Mouse (Mus musculus) heart, postnatal 25 days (tissue): ENCODE results near the gene Dmxl2. TPM values are rescaled to one million over a fixed set of nuclear protein-coding genes. Genes with fewer than 3 reads are reported as not detected.

ENCODE experiments used
- DNase-seq: peaks from one replicate; pipeline ENCODE4 v3.0.0; 2022; ENCODE audit warnings: low spot score
- intact Hi-C: fragments of 180-260 bp; cut with DNase I; formaldehyde crosslinking; loops from one replicate; pipeline ENCODE4 v1.15.1; 2025
- total RNA-seq, 2 experiments: library from RNA; stranded (reverse); gene quantifications; 2 replicates each; pipeline ENCODE4 v1.2.3; 2021

Gene Dmxl2
- 10 to 100 TPM; 18.5 to 20.0 TPM for total RNA-seq

- peak; percentile 83 for DNase-seq
- intact Hi-C loops: loop anchor here (5.0 kb wide), 1 partner anchor 86 kb away; the partner anchor contains the start of gene Idh3a
Measured at GRCm38 (mm10) chr9:54501453-54502110, at the start of gene Dmxl2. Gene Dmxl2 (minus strand): TSS chr9:54501626.

GRCm38 (mm10) chr9:54549433-54549832 is 48.0 kb upstream of the Dmxl2 start:
- no peak for DNase-seq
- intact Hi-C loops: loop anchor here (2.0 kb wide), 1 partner anchor 111 kb away; no protein-coding TSS in a partner anchor

- intact Hi-C loops: no loop called here
- no peak for DNase-seq
Measured at GRCm38 (mm10) chr9:54547536-54547935, 46.1 kb upstream of the Dmxl2 start.

GRCm38 (mm10) chr9:54544954-54545315 is 43.5 kb upstream of the Dmxl2 start:
- intact Hi-C loops: no loop called here
- no peak for DNase-seq

- intact Hi-C loops: no loop called here
- no peak for DNase-seq
Measured at GRCm38 (mm10) chr9:54544212-54544953, 43.0 kb upstream of the Dmxl2 start.

- DNase-seq: no peak
- intact Hi-C loops: no loop called here
Measured at GRCm38 (mm10) chr9:54540801-54541200, 39.4 kb upstream of the Dmxl2 start.

GRCm38 (mm10) chr9:54538684-54539083 is 37.3 kb upstream of the Dmxl2 start, which contains the start of gene Sh2d7:
Gene Sh2d7 (plus strand): TSS chr9:54538984.
- intact Hi-C loops: no loop called here
- no peak for DNase-seq

GRCm38 (mm10) chr9:54538244-54538643 is 36.8 kb upstream of the Dmxl2 start:
- DNase-seq: no peak
- intact Hi-C loops: no loop called here

GRCm38 (mm10) chr9:54537480-54537879 is 36.1 kb upstream of the Dmxl2 start:
- intact Hi-C loops: no loop called here

GRCm38 (mm10) chr9:54537030-54537429 is 35.6 kb upstream of the Dmxl2 start:
- intact Hi-C loops: no loop called here

More at GRCm38 (mm10) chr9:54537480-54537879, 36.1 kb upstream of the Dmxl2 start:
- DNase-seq: no peak

GRCm38 (mm10) chr9:54536236-54536635 is 34.8 kb upstream of the Dmxl2 start:
- intact Hi-C loops: no loop called here

More at GRCm38 (mm10) chr9:54537030-54537429, 35.6 kb upstream of the Dmxl2 start:
- no peak for DNase-seq

GRCm38 (mm10) chr9:54533975-54534374 is 32.5 kb upstream of the Dmxl2 start:
- intact Hi-C loops: no loop called here
- DNase-seq: no peak

More at GRCm38 (mm10) chr9:54536236-54536635, 34.8 kb upstream of the Dmxl2 start:
- no peak for DNase-seq

GRCm38 (mm10) chr9:54532926-54533325 is 31.5 kb upstream of the Dmxl2 start:
- DNase-seq: no peak
- intact Hi-C loops: no loop called here

- no peak for DNase-seq
- intact Hi-C loops: no loop called here
Measured at GRCm38 (mm10) chr9:54531421-54531820, 30.0 kb upstream of the Dmxl2 start.

GRCm38 (mm10) chr9:54530836-54531235 is 29.4 kb upstream of the Dmxl2 start:
- intact Hi-C loops: no loop called here
- no peak for DNase-seq

GRCm38 (mm10) chr9:54529950-54530349 is 28.5 kb upstream of the Dmxl2 start:
- no peak for DNase-seq
- intact Hi-C loops: no loop called here

- no peak for DNase-seq
- intact Hi-C loops: no loop called here
Measured at GRCm38 (mm10) chr9:54527694-54528093, 26.3 kb upstream of the Dmxl2 start.

GRCm38 (mm10) chr9:54520286-54520685 is 18.9 kb upstream of the Dmxl2 start:
- no peak for DNase-seq
- intact Hi-C loops: no loop called here

- no peak for DNase-seq
- intact Hi-C loops: no loop called here
Measured at GRCm38 (mm10) chr9:54518921-54519320, 17.5 kb upstream of the Dmxl2 start.

- intact Hi-C loops: no loop called here
- DNase-seq: no peak
Measured at GRCm38 (mm10) chr9:54515991-54516390, 14.6 kb upstream of the Dmxl2 start.

- intact Hi-C loops: loop anchor here (5.0 kb wide), 1 partner anchor 84 kb away; the partner anchor contains the start of gene Idh3a
- no peak for DNase-seq
Measured at GRCm38 (mm10) chr9:54502873-54503272, 1.4 kb upstream of the Dmxl2 start.
